Mouse (Mus musculus): Measurements from ENCODE around the gene Trex1.

DNA sequence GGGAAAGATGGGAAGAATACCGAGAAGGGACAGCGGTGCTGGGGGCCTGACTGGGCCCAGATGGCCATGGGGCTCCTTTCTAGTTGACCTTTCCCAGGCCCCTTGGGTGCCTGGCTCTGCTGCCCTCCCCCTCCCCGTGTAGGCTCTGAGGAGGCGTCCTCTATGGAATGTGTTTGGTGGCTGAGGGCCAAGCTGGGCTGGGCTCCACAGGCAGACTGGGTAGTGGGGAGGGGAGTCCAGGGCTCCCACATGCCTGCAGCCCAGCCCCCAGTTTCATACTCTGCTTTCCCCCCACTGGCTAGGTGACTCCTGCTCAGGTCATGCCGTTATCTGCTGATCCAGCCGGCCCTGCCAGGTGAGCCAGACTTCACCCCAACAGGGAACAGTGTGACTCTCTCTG, 39.4 kb upstream of the Trex1 start:
- no peak for TF ChIP-seq CTCF (IDR thresholded peaks at IDR 0.05; ENCODE audit: low read depth)
- no peak for TF ChIP-seq EP300 (optimal IDR thresholded peaks at IDR 0.05)

All from stomach, postnatal 0 days (tissue).